Mouse (Mus musculus): ENCODE measurements around the gene Hyls1. TPM values are rescaled to one million over a fixed set of nuclear protein-coding genes. Genes with fewer than 3 reads are reported as not detected.

Gene Hyls1
- total RNA-seq, 2 experiments from 2014 or later, result 1.6 to 2.4 TPM

DNA sequence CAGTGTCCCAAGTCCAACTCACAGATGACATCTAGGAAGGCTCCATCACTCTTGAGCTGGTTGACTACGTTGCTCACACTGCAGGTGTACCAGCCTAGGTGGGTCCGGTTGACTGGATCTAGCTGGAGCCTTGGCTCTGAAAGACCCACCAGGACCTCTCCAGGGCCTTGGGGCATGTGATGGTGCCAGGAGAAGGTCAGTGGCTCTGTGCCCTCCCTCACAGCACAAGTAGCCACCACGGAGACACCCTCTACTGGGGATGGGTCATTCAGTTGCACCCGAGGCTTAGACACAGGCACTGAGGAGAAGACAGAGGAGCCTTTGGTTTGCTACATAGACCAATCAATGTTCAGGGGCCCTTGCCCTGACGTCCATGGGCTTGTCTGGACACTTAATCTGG lies 54.0 kb downstream of the Hyls1 start:
- DNase-seq, result no peak
- intact Hi-C loops (cut with DNase I), result no loop called here

GRCm38 (mm10) chr9:35513900-35514299 lies 56.3 kb downstream of the Hyls1 start:
- intact Hi-C loops (cut with DNase I), result no loop called here
- DNase-seq, result no peak

Other genes with a start within 250 kb of the Hyls1 start
- gene Cdon, start 149.3 kb downstream of the Hyls1 start, total RNA-seq (2021), result 10 to 100 TPM; 13.3 to 16.2 TPM
- gene Gm1113, start 52.1 kb downstream of the Hyls1 start, total RNA-seq (2021), result not detected
- gene Ddx25, start 11.9 kb downstream of the Hyls1 start, total RNA-seq (2021), result not detected
- gene Pus3, start 11.8 kb downstream of the Hyls1 start, total RNA-seq (2021), result 1 to 10 TPM; 6.6 to 6.7 TPM
- not detected for gene Pate2, start 114 bp downstream of the Hyls1 start, total RNA-seq (2021)
- not detected for gene Pate4, start 41.5 kb upstream of the Hyls1 start, total RNA-seq (2021)
- gene Pate3, start 77.8 kb upstream of the Hyls1 start, total RNA-seq (2021), result not detected
- gene Pate1, start 117.0 kb upstream of the Hyls1 start, total RNA-seq (2021), result not detected
- gene Gm17677, start 170.7 kb upstream of the Hyls1 start, total RNA-seq (2021), result not detected
- not detected for gene Gm17727, start 207.7 kb upstream of the Hyls1 start, total RNA-seq (2021)
- gene Gm27235, start 219.7 kb upstream of the Hyls1 start, total RNA-seq (2021), result not detected
- gene D730048I06Rik, start 219.7 kb upstream of the Hyls1 start, total RNA-seq (2021), result not detected